Mouse (Mus musculus): ENCODE results near the gene Hoxb6.

Gene Hoxb6

DNA sequence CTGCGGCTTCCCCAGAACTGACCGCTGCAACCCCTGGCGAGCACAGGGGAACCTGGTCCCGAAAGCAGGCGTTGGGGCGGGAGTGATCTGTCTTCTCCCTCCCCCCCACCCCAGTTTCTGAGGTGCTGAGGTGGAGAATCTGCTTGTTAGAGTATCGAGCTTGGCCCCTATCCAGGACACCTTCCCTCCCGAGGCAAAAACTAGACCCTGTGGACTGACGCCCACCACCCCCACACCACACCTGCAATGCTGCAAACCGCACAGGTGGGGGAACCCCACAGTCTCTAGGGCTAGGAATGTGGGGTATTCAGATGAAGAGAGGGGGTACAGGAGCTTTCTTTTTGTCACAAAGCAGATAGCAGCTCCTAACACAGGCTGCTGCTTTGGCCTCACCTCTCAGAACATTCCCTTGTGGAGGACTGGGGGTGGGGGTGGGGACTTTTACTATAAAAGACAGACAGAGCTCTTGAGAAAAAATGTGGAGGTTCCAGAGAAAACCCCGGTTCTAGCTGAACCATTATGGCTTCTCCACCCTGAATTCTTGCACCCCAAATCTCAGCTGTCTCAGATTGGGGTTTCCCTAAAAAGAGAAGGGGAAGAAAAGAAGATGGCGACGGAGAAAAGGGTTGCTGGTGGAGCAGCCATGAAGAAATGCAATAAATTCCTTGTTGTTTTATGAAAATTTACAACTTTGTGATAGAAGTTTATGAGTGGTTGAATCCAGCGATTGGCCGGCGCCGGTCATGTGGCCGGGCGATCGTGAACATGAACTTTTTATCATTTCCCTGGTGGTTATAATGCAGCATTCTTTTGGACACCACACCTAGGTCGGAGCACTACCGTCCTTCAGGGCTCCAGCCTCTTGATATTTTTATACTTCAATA is at the start of gene Hoxb6:
TSS of gene Hoxb6 (plus strand) at position 796 of the 884 bp plus-strand sequence.
- no peak for DNase-seq (ENCODE audit: low spot score in 2 of 2)

GRCm38 (mm10) chr11:96250901-96251300 is 41.4 kb upstream of the Hoxb6 start:
- DNase-seq (ENCODE audit: low spot score in 2 of 2): no peak

GRCm38 (mm10) chr11:96251480-96252031 is 40.7 kb upstream of the Hoxb6 start:
- no peak for DNase-seq (ENCODE audit: low spot score in 2 of 2)

DNA sequence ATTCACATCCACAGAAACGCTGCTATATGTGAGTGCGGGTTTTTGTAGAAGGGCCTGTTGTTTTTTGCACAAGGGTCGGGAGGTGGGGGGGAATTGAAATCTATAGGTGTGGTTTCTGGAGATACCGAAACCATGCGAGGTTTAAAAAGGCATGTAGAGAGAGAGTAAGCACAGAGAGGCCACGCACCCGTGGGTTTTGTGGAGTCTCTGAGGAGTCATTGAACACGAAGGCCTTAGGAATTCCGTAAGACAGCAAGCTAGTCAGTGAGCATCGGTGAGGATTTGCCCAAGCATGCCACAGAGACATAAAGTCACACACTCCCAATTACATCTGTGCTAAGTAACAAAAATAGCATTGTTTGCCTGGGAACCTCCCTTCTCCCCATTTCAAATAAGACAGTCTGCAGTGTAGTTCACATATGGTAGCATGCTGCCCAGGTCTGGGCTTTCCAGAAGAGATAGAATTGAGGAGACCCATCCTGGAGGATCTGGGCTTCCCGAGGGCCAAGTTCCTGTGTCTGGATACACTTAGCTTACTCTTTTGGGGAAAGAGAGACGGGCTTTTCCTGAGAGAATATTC is 39.6 kb upstream of the Hoxb6 start:
- DNase-seq (ENCODE audit: low spot score in 2 of 2): no peak

GRCm38 (mm10) chr11:96254221-96254620 is 38.1 kb upstream of the Hoxb6 start:
- DNase-seq (ENCODE audit: low spot score in 2 of 2): no peak

DNA sequence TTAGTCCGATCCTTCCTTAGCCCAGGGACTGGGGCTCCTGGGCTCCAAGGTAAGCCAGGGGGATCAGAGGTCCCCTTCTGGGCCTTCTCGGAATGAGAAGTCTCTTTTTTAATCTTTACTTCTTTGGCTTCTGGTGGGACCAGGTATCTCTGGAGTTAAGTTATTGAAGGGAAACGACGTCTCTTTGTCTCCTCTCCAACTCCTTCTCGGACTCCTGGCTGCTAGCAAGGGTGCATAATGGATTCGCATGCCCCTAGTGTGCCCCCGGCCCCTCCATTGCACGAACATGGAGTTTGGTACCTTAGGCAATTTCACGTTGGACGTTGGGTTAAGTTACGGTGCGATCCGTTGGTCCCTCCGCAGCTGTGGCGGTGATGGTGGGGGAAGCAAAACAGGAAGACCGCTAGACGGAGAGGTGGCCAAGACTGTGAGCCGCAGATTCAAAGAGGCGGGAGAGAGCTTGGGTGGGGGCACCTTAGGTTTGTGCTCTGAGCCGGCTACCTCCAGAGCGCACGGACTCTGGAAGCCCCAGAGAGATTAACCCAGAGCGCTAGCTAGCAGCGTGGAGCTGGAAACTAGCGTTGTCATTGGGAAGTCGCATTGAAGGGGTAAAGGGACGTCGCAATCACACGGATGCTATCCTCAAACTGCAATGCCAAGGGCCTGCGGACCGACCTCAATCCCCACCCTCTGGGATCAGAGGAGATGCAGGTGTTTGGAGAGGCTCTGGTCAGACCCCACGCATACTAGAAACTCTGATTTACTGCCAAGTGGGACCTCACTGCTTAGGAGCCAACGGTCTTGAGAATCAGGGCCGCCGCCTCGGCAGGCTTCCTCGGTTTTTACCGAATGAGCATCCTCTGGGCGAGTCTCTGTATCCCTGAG is 36.9 kb upstream of the Hoxb6 start:
- no peak for DNase-seq (ENCODE audit: low spot score in 2 of 2)

GRCm38 (mm10) chr11:96255996-96256445 is 36.3 kb upstream of the Hoxb6 start:
- DNase-seq (ENCODE audit: low spot score in 2 of 2): no peak

DNA sequence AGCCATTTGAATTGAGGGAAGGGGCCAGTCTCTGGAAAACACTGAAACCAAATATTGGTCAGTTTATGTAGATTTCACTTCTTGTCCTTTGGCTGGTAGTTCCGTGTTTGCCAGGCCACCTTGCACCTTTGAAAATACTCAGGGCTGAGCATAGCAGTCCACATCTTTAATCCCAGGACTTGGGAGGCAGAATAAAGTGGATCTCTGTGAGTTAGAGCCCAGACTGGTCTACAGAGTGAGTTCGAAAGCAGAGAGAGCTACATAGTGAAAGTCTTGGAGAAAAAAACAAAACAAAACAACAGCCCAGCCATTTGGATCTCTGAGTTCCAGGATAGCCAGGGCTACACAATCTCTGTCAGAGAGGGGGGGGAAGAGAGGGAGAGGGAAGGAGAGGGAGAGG is 35.1 kb upstream of the Hoxb6 start:
- no peak for DNase-seq (ENCODE audit: low spot score in 2 of 2)

DNA sequence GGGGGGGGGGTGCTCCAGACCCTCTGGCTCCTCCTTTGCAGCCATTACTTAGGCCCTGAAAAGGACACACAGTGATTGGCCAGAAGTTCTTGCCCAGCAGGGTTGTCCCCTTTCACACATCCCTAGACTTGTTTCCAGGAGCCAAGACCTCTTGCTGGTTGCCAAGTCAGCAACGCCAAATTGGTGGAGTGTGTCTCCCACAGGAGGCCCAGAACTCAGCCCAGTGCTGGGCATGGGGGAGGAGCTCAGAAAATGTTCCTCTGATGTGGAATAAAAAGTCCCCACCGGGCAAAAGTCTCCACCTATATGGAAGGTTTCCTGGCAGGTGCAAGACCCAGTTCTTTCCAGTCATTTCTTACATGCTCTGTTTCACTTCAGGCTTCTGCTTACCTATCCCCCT is 33.2 kb upstream of the Hoxb6 start:
- no peak for DNase-seq (ENCODE audit: low spot score in 2 of 2)

DNA sequence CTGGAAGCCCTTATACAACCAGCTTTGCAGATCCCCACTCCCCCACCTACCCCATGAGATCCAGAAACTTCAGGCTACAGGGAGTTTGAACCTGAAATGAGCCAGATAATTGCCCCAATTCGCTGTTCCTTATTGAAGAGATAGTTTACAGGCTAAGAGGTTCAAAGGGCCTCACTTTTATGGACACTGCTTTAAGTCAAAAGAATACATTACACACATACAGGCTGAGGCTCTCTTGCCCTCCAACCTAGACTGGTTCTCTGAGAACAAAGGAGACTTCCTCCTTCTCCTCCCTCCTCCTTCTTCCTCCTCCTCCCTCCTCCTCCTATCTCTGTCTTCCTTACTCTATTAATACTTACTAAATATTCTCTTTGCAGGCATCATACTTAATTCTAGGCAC is 32.8 kb upstream of the Hoxb6 start:
- no peak for DNase-seq (ENCODE audit: low spot score in 2 of 2)

- no peak for DNase-seq (ENCODE audit: low spot score in 2 of 2)
Measured at GRCm38 (mm10) chr11:96260310-96260970, 31.8 kb upstream of the Hoxb6 start.

DNA sequence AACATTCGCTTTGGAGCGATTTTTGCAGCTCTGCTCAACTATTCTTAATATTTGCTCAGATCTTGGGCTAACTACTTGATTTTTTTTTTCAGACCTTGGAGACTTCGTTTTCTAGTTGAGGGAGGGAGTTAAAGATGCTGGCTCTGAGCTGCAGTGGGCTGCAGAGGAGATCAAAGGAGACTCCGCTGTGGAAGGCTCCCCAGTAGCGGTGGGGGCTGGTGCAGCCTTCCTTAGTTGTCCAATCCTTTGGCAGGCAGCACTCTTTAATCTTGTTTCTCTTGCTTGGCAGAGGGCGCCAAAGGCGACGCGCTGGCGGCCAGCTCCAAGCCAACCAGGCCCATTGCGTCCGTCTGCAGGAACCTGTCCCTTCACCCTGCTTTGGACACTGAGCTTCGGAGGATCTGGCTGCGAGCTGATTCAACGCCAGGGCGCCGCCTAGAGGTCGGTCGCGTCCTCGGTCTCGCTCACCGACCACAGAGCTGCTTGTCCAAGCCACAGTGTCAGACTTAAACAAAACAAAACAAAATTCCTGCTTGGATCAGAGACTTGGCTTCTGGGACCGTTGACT is 30.9 kb upstream of the Hoxb6 start:
- DNase-seq (ENCODE audit: low spot score in 2 of 2): peak in 1 of 2 experiments; percentile 48

DNA sequence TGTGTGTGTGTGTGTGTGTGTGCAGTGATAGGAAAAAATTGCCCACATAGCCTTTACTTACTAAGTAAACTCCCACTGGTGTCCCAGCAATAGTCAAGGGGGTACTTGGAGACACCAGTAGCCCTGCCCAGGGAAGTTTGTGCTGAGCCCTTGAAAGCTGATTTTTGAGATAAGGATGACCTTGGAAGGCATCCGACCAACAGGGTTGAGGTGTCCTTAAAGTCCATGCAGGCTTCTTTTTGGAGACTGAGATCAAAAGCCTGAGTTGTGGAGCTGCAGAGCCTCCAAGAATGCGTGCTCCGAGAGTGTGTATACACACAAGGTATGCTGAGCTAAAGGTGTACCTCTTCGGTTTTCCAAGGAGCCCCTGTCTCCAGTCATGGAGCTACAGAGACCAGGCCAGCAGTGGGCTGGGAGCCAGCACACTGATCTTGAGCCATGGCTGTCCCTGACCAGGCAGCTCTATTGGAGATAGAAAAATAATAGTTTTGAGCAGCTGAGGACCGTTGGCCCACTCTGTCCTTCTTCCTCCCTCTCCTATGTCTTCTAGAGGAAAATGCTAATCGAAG is 29.9 kb upstream of the Hoxb6 start:
- no peak for DNase-seq (ENCODE audit: low spot score in 2 of 2)

DNA sequence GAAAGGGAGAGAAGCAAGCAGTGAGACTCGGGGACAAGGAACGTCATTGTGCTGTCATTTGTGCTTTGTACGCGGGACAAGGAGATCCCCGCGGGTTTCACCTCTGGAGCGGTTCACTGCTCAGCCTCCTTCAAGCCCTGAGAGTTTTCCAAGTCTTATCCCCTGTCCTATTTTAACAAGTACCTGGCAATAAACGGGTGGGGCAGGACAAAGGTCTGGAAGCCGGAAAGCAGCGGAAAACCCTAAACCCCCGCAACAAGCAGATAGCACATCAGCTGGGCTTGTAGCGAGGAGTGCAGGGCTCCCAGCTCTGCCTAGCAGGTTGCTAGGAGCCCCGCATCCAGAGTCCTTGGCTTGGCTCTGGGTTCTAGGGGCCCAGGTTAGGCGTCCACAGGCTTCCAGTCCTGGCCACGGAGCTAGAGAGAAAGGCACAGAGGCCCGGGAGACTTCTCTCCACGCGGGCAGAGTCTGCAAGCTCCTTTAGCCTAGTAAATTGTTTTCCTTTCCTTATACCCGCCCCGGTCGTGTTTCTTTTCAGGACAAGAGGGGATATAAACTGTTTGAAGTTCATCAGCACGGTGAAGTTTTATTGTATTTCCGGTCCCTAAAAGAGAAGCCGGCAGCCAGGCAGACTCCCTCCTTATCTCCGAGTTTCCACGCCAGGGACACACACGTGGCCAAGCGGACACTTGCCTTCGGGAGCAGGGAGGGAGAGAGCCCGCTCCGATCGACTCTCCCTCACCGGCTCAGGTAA is 28.5 kb upstream of the Hoxb6 start:
- DNase-seq (ENCODE audit: low spot score in 2 of 2): no peak

GRCm38 (mm10) chr11:96264390-96265020 is 27.8 kb upstream of the Hoxb6 start:
- DNase-seq (ENCODE audit: low spot score in 2 of 2): no peak

- no peak for DNase-seq (ENCODE audit: low spot score in 2 of 2)
Measured at GRCm38 (mm10) chr11:96265954-96266353, 26.3 kb upstream of the Hoxb6 start.

GRCm38 (mm10) chr11:96267021-96267920 is 25.0 kb upstream of the Hoxb6 start:
- DNase-seq (ENCODE audit: low spot score in 2 of 2): no peak

GRCm38 (mm10) chr11:96268031-96268745 is 24.1 kb upstream of the Hoxb6 start:
- no peak for DNase-seq (ENCODE audit: low spot score in 2 of 2)
